Mouse (Mus musculus): ENCODE results near the gene Olfr552. TPM values are rescaled to one million over a fixed set of nuclear protein-coding genes. Genes with fewer than 3 reads are reported as not detected.
"Not testable (repeated sequence)": the region's sequence is repeated elsewhere in the genome, so short reads cannot be mapped to it uniquely, and the experiment has no call there.

The Olfr552 gene
- total RNA-seq (2021) = under 1 TPM; 0.14 TPM

- no peak for DNase-seq
- intact Hi-C loops (cut with DNase I) = no loop called here
Observed at GRCm38 (mm10) chr7:102597378-102598031, at the start of gene Olfr552. Gene Olfr552, plus strand, starts transcription at chr7:102597770.

- intact Hi-C loops (cut with DNase I) = no loop called here
- DNase-seq = no peak
Observed at GRCm38 (mm10) chr7:102549570-102549969, 48.0 kb upstream of the Olfr552 start, which contains the start of gene Olfr549. Gene Olfr549, plus strand, starts transcription at chr7:102549870.

GRCm38 (mm10) chr7:102553279-102553678 is 44.3 kb upstream of the Olfr552 start:
- DNase-seq = no peak
- intact Hi-C loops (cut with DNase I) = no loop called here

- intact Hi-C loops (cut with DNase I) = loop anchor here (5.0 to 10.0 kb wide), 2 partner anchors 117 to 300 kb away; partner anchors contain the start of gene Stim1
Observed at GRCm38 (mm10) chr7:102564999-102565997, 32.3 kb upstream of the Olfr552 start, which contains the start of gene Trim21. Gene Trim21, minus strand, starts transcription at chr7:102565486.

GRCm38 (mm10) chr7:102566219-102566618 is 31.4 kb upstream of the Olfr552 start:
- intact Hi-C loops (cut with DNase I) = loop anchor here (5.0 to 10.0 kb wide), 2 partner anchors 116 to 301 kb away; partner anchors contain the start of gene Stim1

More at GRCm38 (mm10) chr7:102564999-102565997, 32.3 kb upstream of the Olfr552 start, which contains the start of gene Trim21:
- peak; percentile 84 to 87 for DNase-seq

GRCm38 (mm10) chr7:102571142-102571541 is 26.4 kb upstream of the Olfr552 start, which contains the start of gene Olfr550:
Gene Olfr550, plus strand, starts transcription at chr7:102571442.
- intact Hi-C loops (cut with DNase I) = no loop called here
- DNase-seq = no peak

More at GRCm38 (mm10) chr7:102566219-102566618, 31.4 kb upstream of the Olfr552 start:
- no peak for DNase-seq

GRCm38 (mm10) chr7:102573174-102573830 is 24.3 kb upstream of the Olfr552 start:
- DNase-seq = no peak
- intact Hi-C loops (cut with DNase I) = no loop called here

GRCm38 (mm10) chr7:102575998-102576397 is 21.6 kb upstream of the Olfr552 start:
- intact Hi-C loops (cut with DNase I) = no loop called here

GRCm38 (mm10) chr7:102591786-102592185 is 5.8 kb upstream of the Olfr552 start, which contains the start of gene Olfr551:
Gene Olfr551, minus strand, starts transcription at chr7:102591886.
- no peak for DNase-seq
- intact Hi-C loops (cut with DNase I) = no loop called here

More at GRCm38 (mm10) chr7:102575998-102576397, 21.6 kb upstream of the Olfr552 start:
- DNase-seq = no peak

GRCm38 (mm10) chr7:102618118-102618517 is 20.5 kb downstream of the Olfr552 start, which contains the start of gene Olfr553:
Gene Olfr553, minus strand, starts transcription at chr7:102618218.
- no peak for DNase-seq
- intact Hi-C loops (cut with DNase I) = no loop called here

GRCm38 (mm10) chr7:102619608-102620007 is 22.0 kb downstream of the Olfr552 start:
- intact Hi-C loops (cut with DNase I) = no loop called here

GRCm38 (mm10) chr7:102620368-102620767 is 22.8 kb downstream of the Olfr552 start:
- intact Hi-C loops (cut with DNase I); DNase-seq: not testable (repeated sequence)

More at GRCm38 (mm10) chr7:102619608-102620007, 22.0 kb downstream of the Olfr552 start:
- DNase-seq = peak; percentile 8 to 9

- DNase-seq = peak; percentile 38 to 43
- intact Hi-C loops (cut with DNase I) = loop anchor here (1.0 kb wide), 2 partner anchors 123 to 128 kb away; no protein-coding TSS in a partner anchor
Observed at GRCm38 (mm10) chr7:102636665-102637064, 39.1 kb downstream of the Olfr552 start.

GRCm38 (mm10) chr7:102638132-102638531 is 40.6 kb downstream of the Olfr552 start, which contains the start of gene Olfr554:
Gene Olfr554, plus strand, starts transcription at chr7:102638432.
- DNase-seq = no peak
- intact Hi-C loops (cut with DNase I) = no loop called here

- intact Hi-C loops (cut with DNase I); DNase-seq: not testable (repeated sequence)
Observed at GRCm38 (mm10) chr7:102644945-102645344, 47.4 kb downstream of the Olfr552 start.

Other genes starting within 250 kb of the Olfr552 start
- gene Rrm1, start 156.1 kb upstream of the Olfr552 start, total RNA-seq (2021) = 10 to 100 TPM in 1 of 2 experiments, 1 to 10 TPM in 1; 9.6 to 10.9 TPM
- not detected for gene Olfr543, start 116.1 kb upstream of the Olfr552 start, total RNA-seq (2021)
- gene Olfr544, start 109.5 kb upstream of the Olfr552 start, total RNA-seq (2021) = not detected
- not detected for gene Olfr545, start 98.2 kb upstream of the Olfr552 start, total RNA-seq (2021)
- not detected for gene Olfr547, start 63.0 kb upstream of the Olfr552 start, total RNA-seq (2021)
- not detected for gene Olfr548-ps1, start 56.9 kb upstream of the Olfr552 start, total RNA-seq (2021)
- not detected for gene Olfr549, start 47.9 kb upstream of the Olfr552 start, total RNA-seq (2021)
- gene Trim21, start 32.3 kb upstream of the Olfr552 start, total RNA-seq (2021) = 1 to 10 TPM; 5.2 to 7.0 TPM
- under 1 TPM in 1 of 2 experiments, not detected in 1; 0.08 TPM for gene Olfr550, start 26.3 kb upstream of the Olfr552 start, total RNA-seq (2021)
- gene Olfr551, start 5.9 kb upstream of the Olfr552 start, total RNA-seq (2021) = not detected
- not detected for gene Olfr553, start 20.4 kb downstream of the Olfr552 start, total RNA-seq (2021)
- gene Olfr554, start 40.7 kb downstream of the Olfr552 start, total RNA-seq (2021) = not detected
- gene Olfr555, start 61.1 kb downstream of the Olfr552 start, total RNA-seq (2021) = not detected
- gene Olfr556, start 67.1 kb downstream of the Olfr552 start, total RNA-seq (2021) = not detected
- 1 to 10 TPM; 7.7 to 8.4 TPM for gene Trim68, start 89.6 kb downstream of the Olfr552 start, total RNA-seq (2021)
- not detected for gene Olfr557, start 98.1 kb downstream of the Olfr552 start, total RNA-seq (2021)
- 1 to 10 TPM; 2.5 to 3.0 TPM for gene Olfr558, start 104.4 kb downstream of the Olfr552 start, total RNA-seq (2021)
- gene Olfr33, start 121.3 kb downstream of the Olfr552 start, total RNA-seq (2021) = not detected
- gene Olfr559, start 129.7 kb downstream of the Olfr552 start, total RNA-seq (2021) = not detected
- gene Olfr560, start 161.6 kb downstream of the Olfr552 start, total RNA-seq (2021) = not detected
- gene Olfr78, start 161.7 kb downstream of the Olfr552 start, total RNA-seq (2021) = under 1 TPM; 0.28 to 0.68 TPM
- gene Olfr561, start 173.5 kb downstream of the Olfr552 start, total RNA-seq (2021) = not detected
- not detected for gene Olfr564, start 205.7 kb downstream of the Olfr552 start, total RNA-seq (2021)